Mouse (Mus musculus): ENCODE measurements around the gene Camk1g. TPM values are rescaled to one million over a fixed set of nuclear protein-coding genes. Genes with fewer than 3 reads are reported as not detected.
A peak's percentile ranks its signal among the peaks of the same experiment; 100 is the strongest.

Camk1g gene
- total RNA-seq, 2 experiments from 2014 or later, result 0.22 TPM; not detected in 1

DNA sequence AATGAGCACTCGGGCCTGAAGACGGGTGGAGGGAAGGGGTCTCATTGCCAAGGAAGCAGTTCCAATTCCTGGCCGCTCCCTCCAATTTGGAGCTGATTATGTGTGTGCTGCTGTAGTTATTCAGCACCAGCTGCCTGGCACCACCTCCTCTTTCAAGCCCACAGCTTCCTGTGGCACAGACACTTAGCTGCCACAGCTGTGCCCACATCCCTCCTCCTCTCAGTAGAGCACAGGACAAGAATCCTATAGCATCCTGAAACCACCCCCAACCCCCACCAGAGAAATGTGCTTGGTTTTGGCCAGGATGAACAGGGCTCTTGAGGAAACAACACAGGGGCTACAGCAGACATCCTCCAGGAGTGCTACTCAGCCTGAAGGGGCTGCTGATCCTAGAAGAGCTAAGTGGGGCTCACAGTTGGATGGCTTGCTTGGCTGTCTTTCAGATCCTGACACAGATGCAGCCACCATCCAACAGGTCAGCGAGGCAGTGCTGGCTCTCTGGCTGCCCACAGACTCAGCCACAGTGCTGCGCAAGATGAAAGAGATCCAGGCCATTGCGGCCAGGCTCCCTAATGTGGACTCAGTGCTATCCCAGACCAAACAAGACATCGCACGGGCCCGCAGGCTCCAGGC, 31.6 kb downstream of the Camk1g start:
- no peak overlapping the region for H3K27ac ChIP-seq
- intact Hi-C loops (cut with DNase I), result no loop called here
- H3K4me3 ChIP-seq, result no peak overlapping the region
- no peak for DNase-seq
- TF ChIP-seq CTCF (IDR thresholded peaks at IDR 0.05), result no peak

DNA sequence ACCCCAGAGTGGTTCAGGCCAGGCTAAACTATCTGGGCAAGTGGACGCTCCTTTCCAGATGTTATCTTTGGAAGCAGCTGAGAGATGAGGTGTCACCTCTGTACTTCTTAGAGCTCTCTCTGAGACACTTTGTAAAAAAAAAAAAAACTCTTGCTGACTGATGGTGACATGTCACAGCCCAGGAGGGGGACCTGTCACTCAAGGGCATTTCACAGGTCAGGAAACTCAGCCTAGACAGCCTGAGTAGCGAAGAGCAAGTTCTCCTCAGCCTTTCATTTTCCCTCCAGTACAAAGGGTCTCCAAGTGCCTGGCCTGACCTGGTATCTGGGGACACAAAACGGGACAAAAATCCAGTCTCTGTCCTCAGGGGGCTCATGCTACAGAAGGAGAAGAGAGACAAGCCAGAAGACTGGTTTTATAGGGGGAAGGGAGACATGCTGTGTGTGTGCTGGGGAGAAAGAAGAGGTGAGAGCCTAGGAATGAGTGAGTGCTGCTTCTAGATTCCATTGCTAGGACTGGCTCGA, 32.2 kb downstream of the Camk1g start:
- intact Hi-C loops (cut with DNase I), result no loop called here
- Histone ChIP-seq H3K4me3 (no peak overlapping the region), H3K27ac (no peak overlapping the region)
- no peak for DNase-seq
- TF ChIP-seq CTCF (IDR thresholded peaks at IDR 0.05), result no peak

DNA sequence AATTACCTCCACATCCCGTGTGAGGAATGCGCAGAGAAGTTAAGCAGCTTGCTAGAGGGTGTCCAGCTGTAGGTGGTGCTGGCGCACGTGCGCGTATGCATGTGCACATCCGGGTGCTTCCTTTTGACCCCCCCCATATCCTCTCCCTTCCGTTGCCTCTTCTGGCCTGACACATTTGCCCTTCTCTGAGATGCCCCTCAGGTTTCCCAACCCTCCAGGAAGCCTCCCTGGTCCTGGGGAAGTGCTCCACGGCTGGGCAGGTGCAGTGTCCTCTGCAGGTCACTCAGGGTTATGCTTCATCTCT, 33.1 kb downstream of the Camk1g start:
- TF ChIP-seq CTCF (IDR thresholded peaks at IDR 0.05), result no peak
- DNase-seq, result no peak
- intact Hi-C loops (cut with DNase I), result no loop called here
- Histone ChIP-seq H3K27ac (peak overlapping the region; percentile 85), H3K4me3 (no peak overlapping the region)

DNA sequence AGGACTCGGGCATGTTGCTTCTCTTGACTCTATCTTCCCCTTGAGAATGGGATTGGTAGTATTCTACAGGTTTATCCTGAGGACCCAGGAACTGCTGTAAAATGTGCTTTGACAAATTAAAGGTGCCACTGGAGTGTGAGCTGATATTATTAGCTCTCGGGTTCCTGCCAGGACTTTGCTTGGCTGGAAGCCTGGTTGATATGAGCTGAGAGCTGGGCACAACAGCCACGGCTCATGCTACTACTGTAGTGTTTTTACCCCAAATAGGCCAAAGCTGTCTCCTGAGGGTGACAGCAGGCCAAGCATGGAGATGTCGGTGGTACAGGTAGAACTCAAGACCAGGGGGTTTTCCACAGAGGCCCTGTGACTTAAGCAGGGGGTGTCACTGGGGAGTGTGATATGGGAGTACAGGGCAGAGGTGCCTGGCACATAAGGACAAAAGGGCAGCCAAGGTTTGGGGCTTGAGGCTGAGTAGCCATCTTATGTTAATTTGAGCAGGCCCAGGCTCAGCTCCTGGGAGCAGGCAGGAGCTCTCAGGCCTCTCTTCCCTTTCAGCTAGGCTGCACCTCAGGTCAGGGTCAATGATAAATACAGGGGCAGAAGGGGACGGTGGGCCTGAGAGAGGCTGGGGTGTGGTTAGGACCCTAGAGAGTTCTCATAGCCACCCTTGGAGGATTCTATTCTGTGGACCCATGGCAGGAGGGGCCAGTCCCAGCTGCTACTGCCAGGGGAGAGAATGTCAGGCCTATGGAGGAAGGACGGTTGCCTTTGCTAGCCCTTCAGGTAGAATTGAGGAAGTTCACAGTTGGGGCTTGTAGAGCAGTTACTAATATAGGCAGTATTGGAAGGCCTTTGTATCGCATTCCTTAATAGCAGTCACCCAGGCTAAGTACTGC, 33.7 kb downstream of the Camk1g start:
- peak overlapping the region; percentile 85 for H3K27ac ChIP-seq
- no peak for TF ChIP-seq CTCF (IDR thresholded peaks at IDR 0.05)
- H3K4me3 ChIP-seq, result no peak overlapping the region
- intact Hi-C loops (cut with DNase I), result no loop called here
- peak; percentile 79 for DNase-seq

DNA sequence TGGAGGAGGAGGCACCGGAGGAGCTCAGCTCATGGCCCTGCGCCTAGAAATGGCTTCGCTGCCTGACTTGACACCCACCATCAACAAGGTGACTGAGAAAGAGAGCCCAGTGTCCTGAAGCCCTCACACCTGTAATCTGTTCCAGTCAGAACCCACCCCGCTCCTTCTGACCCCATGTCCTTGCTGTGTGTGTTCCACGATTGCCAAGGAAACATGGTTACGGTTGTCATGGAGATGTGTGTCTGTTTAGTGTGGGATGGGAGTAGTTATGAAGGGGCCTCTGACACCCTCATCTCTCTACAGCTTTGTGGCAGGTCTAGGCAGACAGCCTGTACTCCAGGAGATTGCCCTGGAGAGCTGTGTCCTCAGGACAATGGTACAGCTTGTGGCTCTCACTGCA, 35.6 kb downstream of the Camk1g start:
- H3K27ac ChIP-seq, result peak overlapping the region; percentile 81; the same call in 1 of the 2 replicates
- H3K4me3 ChIP-seq, result no peak overlapping the region
- intact Hi-C loops (cut with DNase I), result no loop called here
- TF ChIP-seq CTCF (IDR thresholded peaks at IDR 0.05), result no peak
- DNase-seq, result no peak

DNA sequence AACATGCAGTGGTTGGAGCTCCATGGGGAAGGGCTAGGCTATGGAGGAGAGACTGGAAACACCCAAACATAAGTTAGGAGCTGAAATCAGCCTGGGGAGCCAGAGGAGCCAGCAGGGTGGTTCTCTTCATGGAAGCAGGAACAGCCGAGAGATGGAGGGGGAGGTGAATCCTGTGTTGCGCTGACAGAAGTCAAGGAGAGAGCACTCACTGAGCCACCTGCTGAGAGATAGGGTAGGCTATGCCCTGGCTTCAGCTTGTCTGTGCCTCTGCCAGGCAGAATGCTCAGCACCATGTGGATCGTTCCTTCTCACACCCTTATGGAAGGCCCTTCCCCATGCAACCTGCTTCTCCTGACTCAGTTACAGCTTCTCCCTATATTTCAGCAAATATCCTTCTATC, 36.3 kb downstream of the Camk1g start:
- DNase-seq, result no peak
- H3K4me3 ChIP-seq, result no peak overlapping the region
- intact Hi-C loops (cut with DNase I), result no loop called here
- H3K27ac ChIP-seq, result peak overlapping the region; percentile 81
- TF ChIP-seq CTCF (IDR thresholded peaks at IDR 0.05), result no peak

DNA sequence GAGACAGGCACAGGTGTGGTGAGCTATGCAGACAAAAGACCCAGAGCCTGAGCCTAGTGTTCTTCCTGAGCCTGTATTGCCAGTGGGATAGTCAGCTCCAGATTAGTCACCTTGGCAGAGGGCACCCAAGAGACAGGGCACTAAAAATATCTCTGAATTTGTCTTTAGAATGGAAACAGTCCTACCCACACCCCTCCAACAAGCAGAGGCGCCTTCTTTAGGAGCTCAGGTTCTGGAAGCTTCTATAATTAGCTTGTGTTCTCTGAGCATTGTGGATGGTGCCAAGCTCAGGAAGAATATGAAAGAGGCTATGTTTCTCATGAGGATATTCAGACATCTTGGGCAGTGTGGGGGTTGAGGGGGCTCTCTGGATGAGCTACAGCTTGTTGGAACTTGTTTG, 37.4 kb downstream of the Camk1g start:
- Histone ChIP-seq H3K27ac (peak overlapping the region; percentile 81), H3K4me3 (no peak overlapping the region)
- intact Hi-C loops (cut with DNase I), result no loop called here
- no peak for TF ChIP-seq CTCF (IDR thresholded peaks at IDR 0.05)
- peak; percentile 52 for DNase-seq

DNA sequence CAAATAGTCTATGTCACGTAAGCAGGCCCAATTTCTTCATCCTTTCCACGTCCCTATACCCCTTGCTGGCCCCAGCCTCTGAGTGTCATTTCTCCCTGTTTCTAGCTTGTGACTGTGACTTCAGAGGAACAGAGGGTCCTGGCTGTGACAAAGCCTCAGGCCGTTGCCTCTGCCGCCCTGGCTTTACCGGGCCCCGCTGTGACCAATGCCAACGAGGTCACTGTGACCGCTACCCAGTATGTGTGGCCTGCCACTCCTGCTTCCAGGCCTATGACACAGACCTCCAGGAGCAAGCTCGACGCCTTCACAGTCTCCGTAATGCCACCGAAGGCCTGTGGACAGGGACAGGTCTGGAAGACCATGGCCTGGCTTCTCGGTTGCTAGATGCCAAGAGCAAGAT, 38.1 kb downstream of the Camk1g start:
- TF ChIP-seq CTCF (IDR thresholded peaks at IDR 0.05), result no peak
- DNase-seq, result peak; percentile 48
- Histone ChIP-seq H3K27ac (peak overlapping the region; percentile 81), H3K4me3 (no peak overlapping the region)
- intact Hi-C loops (cut with DNase I), result no loop called here

DNA sequence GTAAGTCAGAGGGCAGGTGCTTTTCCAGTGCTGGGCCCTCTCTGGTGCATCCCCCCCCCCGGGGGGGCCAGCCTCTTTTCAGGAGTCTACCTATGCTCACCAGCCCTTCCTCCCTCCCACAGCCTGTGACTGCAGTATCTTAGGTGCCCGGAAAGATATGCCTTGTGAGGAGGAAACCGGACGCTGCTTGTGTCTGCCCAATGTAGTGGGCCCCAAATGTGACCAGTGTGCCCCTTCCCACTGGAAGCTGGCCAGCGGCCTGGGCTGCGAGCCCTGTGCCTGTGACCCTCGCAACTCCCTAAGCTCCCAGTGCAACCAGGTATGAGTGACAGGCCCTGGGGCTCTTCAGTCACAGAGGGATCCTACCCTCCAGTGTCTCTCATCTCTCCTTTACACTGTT, 39.5 kb downstream of the Camk1g start:
- DNase-seq, result no peak
- no peak for TF ChIP-seq CTCF (IDR thresholded peaks at IDR 0.05)
- H3K4me3 ChIP-seq, result no peak overlapping the region
- peak overlapping the region; percentile 81 for H3K27ac ChIP-seq
- intact Hi-C loops (cut with DNase I), result loop anchor here (1.0 kb wide), 2 partner anchors 33 to 46 kb away; no protein-coding TSS in a partner anchor

DNA sequence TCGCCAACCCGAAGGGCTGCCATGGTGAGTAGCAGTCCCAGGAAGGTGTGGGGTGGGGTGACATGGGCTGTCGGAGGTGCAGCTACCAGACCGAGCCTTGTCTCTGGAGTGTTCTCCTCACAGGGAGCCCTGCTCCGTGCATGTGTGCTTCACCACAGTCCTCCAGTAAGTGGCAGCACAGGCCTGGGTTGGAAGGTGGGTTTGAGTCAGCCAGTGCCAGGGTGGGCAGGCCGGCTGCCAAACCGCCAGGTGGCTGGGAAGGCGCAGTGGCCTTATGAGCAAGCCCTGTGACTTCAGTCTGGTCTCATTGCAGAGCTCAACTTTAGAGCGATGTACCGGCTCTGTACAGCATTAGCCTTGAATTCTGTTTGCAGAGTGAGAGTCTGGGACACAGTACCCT, 39.9 kb downstream of the Camk1g start:
- intact Hi-C loops (cut with DNase I), result loop anchor here (1.0 kb wide), 2 partner anchors 33 to 46 kb away; no protein-coding TSS in a partner anchor
- peak; percentile 94 for DNase-seq
- peak; percentile 88 for TF ChIP-seq CTCF (IDR thresholded peaks at IDR 0.05)
- peak overlapping the region; percentile 81 for H3K27ac ChIP-seq
- no peak overlapping the region for H3K4me3 ChIP-seq

DNA sequence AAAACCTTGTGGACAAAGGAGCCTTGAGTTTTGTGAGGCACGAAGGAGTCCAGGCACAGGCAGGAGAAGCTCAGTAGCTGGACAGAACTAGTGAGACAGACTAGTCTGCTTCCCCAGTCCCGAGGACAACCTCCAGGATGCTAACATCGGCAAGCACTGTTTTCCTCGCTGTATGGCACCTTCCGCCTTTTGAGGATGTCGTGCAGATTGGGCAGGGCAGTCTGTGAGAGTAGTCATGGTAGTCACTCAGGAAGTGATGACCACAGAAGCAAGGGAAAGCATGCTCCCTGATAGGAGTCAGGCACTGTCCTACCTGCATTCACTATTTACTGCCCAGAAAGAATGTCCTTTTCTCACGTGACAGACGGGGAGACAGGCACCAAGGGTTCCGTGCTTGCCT, 40.5 kb downstream of the Camk1g start:
- peak; percentile 5 for DNase-seq
- TF ChIP-seq CTCF (IDR thresholded peaks at IDR 0.05), result no peak
- no peak overlapping the region for H3K27ac ChIP-seq
- intact Hi-C loops (cut with DNase I), result no loop called here
- H3K4me3 ChIP-seq, result no peak overlapping the region

DNA sequence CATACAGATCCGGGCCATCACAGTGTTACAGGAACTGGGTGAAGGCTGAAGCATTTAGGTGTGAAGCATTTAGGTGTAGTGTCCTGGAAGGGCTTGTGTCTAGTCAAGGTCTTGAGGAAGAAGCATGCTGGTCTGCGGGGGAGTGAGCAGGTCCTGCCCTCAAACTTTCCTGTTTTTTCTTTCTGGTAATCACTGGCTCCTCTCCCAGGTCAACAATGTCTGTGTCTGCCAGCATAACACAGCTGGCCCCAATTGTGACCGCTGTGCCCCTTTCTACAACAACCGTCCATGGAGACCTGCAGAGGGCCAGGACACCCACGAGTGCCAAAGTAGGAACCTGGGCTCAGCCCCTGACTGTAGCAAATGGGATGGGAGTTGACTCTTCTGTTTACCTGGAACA, 42.4 kb downstream of the Camk1g start:
- intact Hi-C loops (cut with DNase I), result no loop called here
- no peak overlapping the region for H3K27ac ChIP-seq
- no peak for TF ChIP-seq CTCF (IDR thresholded peaks at IDR 0.05)

DNA sequence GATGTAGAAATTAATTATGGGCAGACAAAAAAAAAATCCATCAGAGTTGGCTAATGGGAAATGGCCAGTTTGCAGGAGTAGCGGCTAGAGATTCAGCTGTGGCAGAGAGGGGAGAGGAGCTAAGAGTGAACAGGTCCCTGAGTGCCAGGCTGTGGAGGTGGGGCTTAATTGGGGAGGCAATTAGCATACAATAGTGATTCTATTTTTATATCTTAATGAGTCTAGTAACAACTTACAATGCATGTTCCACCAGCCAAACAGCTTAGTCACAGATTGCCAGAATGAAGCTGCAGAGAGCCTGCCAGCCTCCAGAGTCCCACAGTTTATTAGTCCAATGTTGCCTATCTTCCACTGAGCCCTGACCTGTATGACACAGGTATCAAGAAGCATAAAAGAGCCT, 42.9 kb downstream of the Camk1g start:
- H3K4me3 ChIP-seq, result no peak overlapping the region
- H3K27ac ChIP-seq, result no peak overlapping the region
- intact Hi-C loops (cut with DNase I), result no loop called here
- no peak for DNase-seq
- TF ChIP-seq CTCF (IDR thresholded peaks at IDR 0.05), result no peak

More for the DNA sequence above, 42.4 kb downstream of the Camk1g start:
- DNase-seq, result no peak
- H3K4me3 ChIP-seq, result no peak overlapping the region

All from gastrocnemius, adult 2 months (tissue).